7 mouse cellular contexts compared by ENCODE assay signal in genomic region chr15:78947657-78948056, GRCm38 (mm10). TPM values are rescaled to one million over a fixed set of nuclear protein-coding genes. Genes with fewer than 3 reads are reported as not detected.
DNase-seq lines count a peak whose midpoint lies in the region; ATAC-seq and TF ChIP-seq lines count a peak whose summit lies in the region.

TSS of gene Triobp (plus strand) at chr15:78947724.

- TF ChIP-seq CTCF in hindbrain, postnatal 0 days (IDR thresholded peaks at IDR 0.05; ENCODE audit: low read depth), result no peak

- H3K4me1 ChIP-seq in hindbrain, postnatal 0 days (ENCODE audit: insufficient read depth, low read length), result peaks cover 5% of the 10 kb centered on the region; the same call in 1 of the 2 replicates

- H3K27me3 ChIP-seq in hindbrain, postnatal 0 days (ENCODE audit: insufficient read depth, low read length), result no peaks in the 10 kb centered on the region

- peak within 1 kb of the TSS; percentile 61 for H3K4me3 ChIP-seq in hindbrain, postnatal 0 days (ENCODE audit: low read length)

- WGBS in hindbrain, postnatal 0 days, result 0% methylated on average over 24 of the region's 24 CpGs

- peak within 1 kb of the TSS; percentile 74 for H3K4me2 ChIP-seq in hindbrain, postnatal 0 days (ENCODE audit: low read depth, low read length)

- DNase-seq in adrenal gland, adult (ENCODE audit: inconsistent age in 2 of 2, low spot score in 1 of 2), result peak; percentile 91 to 94
- peak; percentile 98 for DNase-seq in embryo, embryonic 10 days (ENCODE audit: low spot score)
- peak; percentile 73 to 77 for DNase-seq in gastrocnemius, adult 8-10 months (ENCODE audit: low spot score in 2 of 2)
- DNase-seq in hindbrain, postnatal 0 days (ENCODE audit: low spot score), result peak; percentile 96
- peak; percentile 86 to 95 for DNase-seq in left cerebral cortex, postnatal 10 days (ENCODE audit: extremely low spot score in 1 of 2, low spot score in 2 of 2)
- peak; percentile 86 for DNase-seq in right cerebral cortex, postnatal 25 days

- peak within 1 kb of the TSS; percentile 82 for H3K27ac ChIP-seq in hindbrain, postnatal 0 days

- H3K9ac ChIP-seq in hindbrain, postnatal 0 days (replicated peaks; ENCODE audit: low read length), result peak within 1 kb of the TSS; percentile 64

- ATAC-seq in hindbrain, postnatal 0 days, result peak; percentile 97
- peak; percentile 94 for ATAC-seq in megakaryocyte progenitor cell, adult 5-6 weeks (replicated peaks; ENCODE audit: poor library complexity)

- H3K36me3 ChIP-seq in hindbrain, postnatal 0 days (ENCODE audit: insufficient read depth, low read length), result no peaks in the 10 kb centered on the region

- intact Hi-C loops in left cerebral cortex, postnatal 10 days (cut with DNase I), result no loop called here

- H3K9me3 ChIP-seq in hindbrain, postnatal 0 days (ENCODE audit: low read length), result no peaks in the 10 kb centered on the region

RNA-seq across cellular contexts. Expression of gene Triobp, which starts in this region (rescaled TPM):
- total RNA-seq in gastrocnemius, adult 8-10 months (2022), result 10 to 100 TPM; 38.3 to 69.6 (median 41.9) TPM
- total RNA-seq in hindbrain, postnatal 0 days (2014; rRNA removed), result 42.0 and 57.6 TPM in 2 replicates
- polyA plus RNA-seq in hindbrain, postnatal 0 days (2015; fragmentation: Nextera tagmentation; extraction: Ambion mirVana), result 19.0 and 20.7 TPM in 2 replicates
- 10 to 100 TPM; 31.7 to 37.6 TPM for total RNA-seq in left cerebral cortex, postnatal 10 days (2021)
- 66.0 and 71.4 TPM in 2 replicates for total RNA-seq in megakaryocyte progenitor cell, adult 5-6 weeks (2015)
- 20.7 and 26.0 TPM in 2 replicates for total RNA-seq in megakaryocyte progenitor cell, adult 5-6 weeks (2017)

Comparison
In these comparisons a context has a peak if more than half of its experiments do, and no peak if none do; other contexts are left out.
1. Peak in every context shown above with its lines: DNase-seq, ATAC-seq, H3K4me3 ChIP-seq and H3K27ac ChIP-seq.